Mouse (Mus musculus) thymus, postnatal 14 days (tissue): Measurements from ENCODE around the gene Vmn2r74.

ENCODE experiments used
- DNase-seq: peaks from one replicate; pipeline ENCODE4 v3.0.0; 2021

Vmn2r74 gene

DNA sequence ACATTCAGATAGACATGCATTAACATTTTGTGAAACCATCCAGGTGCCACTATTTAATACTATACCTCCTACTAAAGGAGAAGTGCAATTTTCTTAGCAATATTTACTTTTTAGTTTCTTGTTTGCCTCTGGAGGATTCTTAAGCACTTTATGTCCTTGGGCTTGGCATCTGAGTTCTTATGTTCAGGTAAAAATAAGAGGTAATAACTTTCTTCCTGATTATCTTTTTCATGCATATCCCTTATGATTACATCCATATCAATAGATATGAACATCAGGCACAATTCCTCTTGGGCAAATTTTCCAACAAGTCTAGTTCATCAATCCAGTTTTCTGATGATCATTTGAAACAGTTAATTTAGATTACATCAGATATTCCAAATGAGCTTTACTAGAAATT lies at the start of gene Vmn2r74:
Gene Vmn2r74 (minus strand): TSS at position 101 of the 400 bp plus-strand sequence.
- DNase-seq: no peak

- no peak for DNase-seq
Measured at GRCm38 (mm10) chr7:86007533-86007932, 46.1 kb upstream of the Vmn2r74 start.
